Mouse (Mus musculus) layer of hippocampus, postnatal 36 days (tissue): ENCODE measurements at regions not wholly inside any gene's neighbourhood (a gene's known extent, or its start where the extent isn't known, plus 50 kb on each side); places are given as distances from the start of the nearest gene placed in this dataset.

Experiments
- DNase-seq, 2 experiments: peaks; one replicate each; pipeline ENCODE4 v3.0.0; 2022

DNA sequence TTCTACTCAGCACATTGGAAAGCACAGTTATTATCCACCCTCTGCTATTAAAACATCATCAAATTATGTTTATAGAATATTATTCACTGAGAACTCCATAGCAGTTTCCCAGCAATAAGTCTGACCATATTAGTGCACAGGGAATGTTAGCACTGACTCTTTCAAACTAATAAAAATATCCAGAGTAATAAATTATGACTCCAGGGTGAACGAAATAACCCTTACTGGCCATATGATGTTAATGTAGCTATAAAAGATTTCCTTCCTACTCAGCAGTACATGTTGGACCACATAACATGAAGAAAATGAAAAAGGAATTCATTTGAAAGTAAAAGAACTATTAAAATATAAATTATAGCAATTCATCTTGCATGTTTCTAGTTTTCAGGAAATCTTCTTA lies 693.0 kb upstream of the Adgrl3 start:
- no peak for DNase-seq

DNA sequence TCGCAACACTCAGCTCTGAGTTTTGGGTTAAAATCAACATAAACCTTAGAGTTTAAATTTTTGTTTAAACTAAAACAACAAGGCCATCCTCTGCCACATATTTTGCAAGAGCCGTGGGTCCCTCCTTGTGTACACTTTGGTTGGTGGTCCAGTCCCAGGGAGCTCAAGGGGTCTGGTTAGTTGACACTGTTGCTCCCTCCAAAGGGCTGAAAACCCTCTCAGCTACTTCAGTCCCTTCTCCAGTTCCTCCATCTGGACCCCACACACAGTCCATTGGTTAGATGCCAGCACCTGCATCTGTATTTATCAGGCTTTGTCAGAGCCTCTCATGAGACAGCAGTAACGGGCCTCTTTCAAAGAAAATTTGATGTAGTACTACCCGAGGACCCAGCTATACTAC lies 674.8 kb upstream of the Adgrl3 start:
- DNase-seq: no peak

DNA sequence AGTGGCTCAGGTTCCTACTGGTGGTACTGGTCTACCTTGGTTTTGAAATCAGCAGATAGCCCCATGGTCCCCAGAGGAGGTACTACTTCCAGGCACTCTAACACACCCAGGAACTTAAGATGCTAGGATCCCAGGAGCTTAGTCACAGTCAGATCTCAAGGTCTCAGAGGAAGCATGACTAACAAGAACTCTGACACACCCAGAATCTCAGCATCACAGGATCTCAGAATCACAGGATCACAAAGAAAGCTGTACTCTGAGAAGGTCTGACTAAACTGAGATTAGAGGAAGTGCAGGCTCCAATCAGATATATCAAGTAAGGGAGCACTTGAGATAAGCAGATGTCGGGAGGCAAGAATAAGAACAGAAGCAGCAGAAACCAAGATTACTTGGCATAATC lies 661.7 kb upstream of the Adgrl3 start:
- DNase-seq: no peak

DNA sequence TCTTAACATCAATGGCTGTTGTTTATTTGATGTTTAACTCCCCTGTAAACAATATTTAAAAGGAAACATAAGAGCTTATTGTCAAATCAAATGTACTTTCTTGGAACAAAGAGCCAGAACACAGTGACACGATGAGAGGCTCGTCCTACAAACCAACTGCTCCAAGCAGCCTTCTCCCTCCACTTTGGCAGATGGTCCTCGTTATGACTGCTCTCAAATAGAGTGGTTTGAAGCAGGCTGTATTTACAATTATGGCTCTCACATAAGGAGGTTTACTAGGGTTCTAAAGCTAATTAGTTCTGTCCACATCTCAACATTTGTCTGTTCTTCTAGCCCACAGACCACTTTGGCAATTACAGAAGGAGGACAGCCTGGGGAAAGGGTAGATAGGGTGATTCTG lies 626.3 kb upstream of the Adgrl3 start:
- peak; percentile 31 to 47 for DNase-seq

DNA sequence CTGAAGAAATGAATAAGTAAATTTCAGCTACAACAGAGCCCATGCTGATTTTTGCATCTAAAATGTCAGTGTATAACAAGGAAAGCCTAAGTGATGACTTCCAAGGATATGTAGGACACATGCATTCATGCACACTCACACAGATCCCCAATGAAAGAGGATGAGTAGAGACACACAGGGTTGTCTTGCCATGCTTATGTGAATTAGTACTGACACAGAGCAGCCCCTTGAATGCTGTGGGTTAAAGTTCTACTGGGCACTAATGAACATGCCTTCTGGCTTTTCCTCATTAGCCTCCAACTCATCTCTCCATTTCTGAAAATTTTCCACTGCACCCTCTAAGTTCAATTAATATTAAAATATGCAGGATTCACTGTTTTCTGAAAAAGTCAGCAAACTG lies 617.3 kb upstream of the Adgrl3 start:
- no peak for DNase-seq

DNA sequence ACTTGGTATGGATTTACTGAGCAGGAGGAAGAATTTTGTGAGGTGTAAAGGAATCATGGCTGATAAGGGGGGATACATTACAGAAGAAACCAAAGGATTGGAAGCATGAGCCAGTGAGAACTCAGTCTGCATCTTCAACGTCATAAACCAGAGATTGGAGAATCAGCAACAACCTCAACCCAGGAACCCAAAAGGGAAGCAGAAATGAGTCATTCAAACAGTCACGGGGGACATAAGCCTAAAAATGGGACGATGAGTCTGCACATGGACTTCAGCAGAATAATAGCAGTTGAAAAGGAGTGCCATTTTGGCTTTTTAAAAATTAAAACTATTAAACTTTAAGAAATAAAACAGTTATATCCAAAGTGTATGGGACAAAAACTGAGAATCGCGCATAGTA lies 603.8 kb upstream of the Adgrl3 start:
- no peak for DNase-seq
